Mouse (Mus musculus) thymus, postnatal 36 days (tissue): Measurements from ENCODE around the gene Syt14.
A peak's percentile ranks its signal among the peaks of the same experiment; 100 is the strongest.

Experiments
- DNase-seq, 2 experiments: peaks; one replicate each; pipeline ENCODE4 v3.0.0; 2022; ENCODE audit warnings: mixed read lengths in 2 of 2

Syt14 gene

DNA sequence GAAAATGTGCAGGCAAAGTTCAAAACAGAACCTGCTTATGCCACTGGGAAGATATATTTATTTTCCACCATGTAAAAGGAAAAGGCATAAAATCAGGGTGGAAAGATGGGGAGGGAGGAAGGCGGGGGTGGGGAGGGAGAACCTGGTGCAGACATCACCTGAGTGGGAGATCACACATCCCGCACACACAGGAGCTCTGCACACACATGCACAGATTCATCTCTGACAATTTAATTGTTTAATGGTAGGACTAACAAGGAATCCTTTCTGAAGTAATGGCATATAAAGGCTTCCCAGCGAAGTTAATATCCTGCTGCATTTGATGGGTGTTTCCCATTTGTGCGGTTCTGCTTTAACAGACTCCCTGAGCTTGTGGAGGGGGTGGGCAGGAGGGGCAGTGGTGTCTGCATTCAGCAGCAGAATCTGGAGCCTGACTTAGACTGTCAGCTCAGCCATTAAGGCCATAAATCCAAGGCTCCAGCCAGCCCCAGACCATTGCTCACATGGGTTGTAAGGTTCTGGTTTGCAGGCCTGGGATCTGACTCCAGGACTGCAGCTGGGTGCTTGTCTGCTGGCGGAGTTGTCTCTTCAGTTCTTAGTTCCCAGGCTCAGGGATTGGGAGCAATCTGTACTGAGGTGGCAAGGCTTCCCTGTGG lies 174.1 kb downstream of the Syt14 start:
- DNase-seq, result no peak

GRCm38 (mm10) chr1:192860273-192860672 lies 175.3 kb downstream of the Syt14 start:
- DNase-seq, result no peak

GRCm38 (mm10) chr1:192857582-192857981 lies 178.0 kb downstream of the Syt14 start:
- no peak for DNase-seq

- DNase-seq, result no peak
These were observed 178.6 kb downstream of the Syt14 start for GRCm38 (mm10) chr1:192856931-192857330.

DNA sequence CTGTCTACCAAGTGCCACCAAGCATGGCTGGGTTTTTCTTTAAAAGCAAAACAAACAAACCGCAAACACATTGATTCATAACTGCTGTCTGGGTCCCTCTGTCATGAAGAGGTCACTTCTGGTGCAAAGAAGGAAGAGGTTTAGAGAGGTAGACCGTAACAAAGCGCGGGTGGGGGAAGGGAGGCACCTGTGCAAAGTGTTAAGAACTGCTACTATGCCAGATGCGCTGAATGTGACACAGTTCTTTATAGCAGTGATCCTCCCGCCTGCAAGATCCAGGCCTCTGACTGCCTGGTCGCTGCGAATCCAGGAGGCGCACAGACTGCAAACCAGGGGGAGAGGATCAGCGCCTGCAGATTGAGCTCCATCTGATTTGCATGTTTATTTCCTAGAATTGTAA lies 179.2 kb downstream of the Syt14 start:
- DNase-seq, result peak; percentile 52 to 68

DNA sequence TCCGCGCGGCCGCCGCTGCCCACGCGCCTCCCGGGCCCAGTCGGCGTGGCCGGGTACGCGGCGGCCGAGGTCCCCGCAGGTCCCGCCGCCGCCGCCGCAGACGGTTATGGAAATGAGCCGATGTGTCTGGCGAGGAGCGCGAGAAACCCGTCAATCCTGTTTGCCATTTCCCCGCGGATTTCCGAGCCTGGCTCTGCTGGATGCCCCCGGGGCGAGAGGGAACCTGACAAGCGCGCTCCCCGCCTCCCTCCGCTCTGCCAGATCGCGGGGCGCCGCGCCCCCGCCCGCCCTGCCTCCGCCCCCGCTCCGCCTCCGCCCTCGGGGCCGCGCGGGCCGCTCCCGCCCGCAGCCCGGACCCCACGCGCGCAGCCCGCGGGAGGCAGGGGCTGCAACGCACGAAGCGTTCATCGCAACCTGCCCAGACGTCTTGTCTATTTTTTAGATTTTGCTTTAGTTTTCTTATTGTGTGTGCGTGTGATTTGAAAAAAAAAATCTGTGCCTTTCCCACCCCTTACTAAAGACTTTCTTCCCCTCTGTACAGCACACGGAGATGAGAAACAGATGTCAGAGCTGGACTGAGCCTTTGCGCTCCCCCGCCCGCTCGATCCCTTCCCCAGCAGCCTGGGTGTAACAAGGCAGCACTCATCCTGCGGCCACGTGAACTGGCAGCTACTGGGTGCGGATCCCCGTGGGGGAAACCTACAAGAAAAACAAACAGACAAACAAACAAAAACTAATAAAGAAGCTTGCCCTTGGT lies 179.9 kb downstream of the Syt14 start, which contains the start of gene Sertad4:
Sertad4 (minus strand) TSS at position 283 of the 757 bp plus-strand sequence.
- DNase-seq, result peak; percentile 25 to 43

GRCm38 (mm10) chr1:192854819-192855271 lies 180.7 kb downstream of the Syt14 start:
- DNase-seq, result peak; percentile 15 to 41

GRCm38 (mm10) chr1:192853988-192854818 lies 181.4 kb downstream of the Syt14 start:
- no peak for DNase-seq

GRCm38 (mm10) chr1:192853429-192853828 lies 182.1 kb downstream of the Syt14 start:
- DNase-seq, result no peak

- no peak for DNase-seq
These were observed 183.5 kb downstream of the Syt14 start for GRCm38 (mm10) chr1:192852047-192852446.

GRCm38 (mm10) chr1:192851640-192852039 lies 183.9 kb downstream of the Syt14 start:
- no peak for DNase-seq

- no peak for DNase-seq
These were observed 184.4 kb downstream of the Syt14 start for GRCm38 (mm10) chr1:192851126-192851525.

- no peak for DNase-seq
These were observed 186.0 kb downstream of the Syt14 start for GRCm38 (mm10) chr1:192849616-192850015.

DNA sequence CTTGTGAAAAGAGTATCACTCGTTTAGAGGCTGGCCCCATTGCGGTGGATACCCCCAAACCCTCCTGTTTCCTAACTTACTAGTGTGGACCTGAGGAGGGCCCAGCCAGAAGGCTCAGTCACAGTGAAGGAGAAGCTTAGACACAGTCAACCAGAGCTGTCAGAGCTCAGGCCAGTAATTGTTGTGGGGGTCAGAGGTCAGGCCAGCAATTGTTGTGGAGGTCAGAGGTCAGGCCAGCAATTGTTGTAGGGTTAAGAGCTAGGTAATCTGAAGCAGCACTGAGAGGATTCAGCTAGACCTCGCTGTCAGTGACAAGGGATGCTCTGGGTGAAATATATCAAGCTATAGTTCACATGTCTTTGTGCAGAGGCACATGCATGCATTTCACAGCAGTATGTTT lies 188.3 kb downstream of the Syt14 start:
- DNase-seq, result no peak
